Mouse (Mus musculus) c-Kit-positive CD71-negative TER-119-negative erythroid progenitor cells, embryonic 14.5 days (primary cell): ENCODE data around the gene Pitpnm3.
A peak's percentile ranks its signal among the peaks of the same experiment; 100 is the strongest.

Experiments
- DNase-seq: peaks from one replicate; pipeline ENCODE4 v3.0.0-alpha.2; 2013; ENCODE audit warnings: low read depth

The Pitpnm3 gene

GRCm38 (mm10) chr11:72094442-72094841 is 41.1 kb downstream of the Pitpnm3 start:
- DNase-seq, result no peak

GRCm38 (mm10) chr11:72092390-72092789 is 43.2 kb downstream of the Pitpnm3 start:
- no peak for DNase-seq

GRCm38 (mm10) chr11:72086251-72087046 is 49.1 kb downstream of the Pitpnm3 start:
- DNase-seq, result no peak

- DNase-seq, result no peak
Observed at GRCm38 (mm10) chr11:72084337-72084736, 51.2 kb downstream of the Pitpnm3 start.

- no peak for DNase-seq
Observed at GRCm38 (mm10) chr11:72082601-72083000, 53.0 kb downstream of the Pitpnm3 start.

GRCm38 (mm10) chr11:72080461-72080860 is 55.1 kb downstream of the Pitpnm3 start:
- DNase-seq, result no peak

GRCm38 (mm10) chr11:72078647-72079046 is 56.9 kb downstream of the Pitpnm3 start:
- no peak for DNase-seq

- DNase-seq, result no peak
Observed at GRCm38 (mm10) chr11:72078056-72078455, 57.5 kb downstream of the Pitpnm3 start.

- DNase-seq, result no peak
Observed at GRCm38 (mm10) chr11:72074230-72074629, 61.3 kb downstream of the Pitpnm3 start.

GRCm38 (mm10) chr11:72072331-72072905 is 63.2 kb downstream of the Pitpnm3 start:
- DNase-seq, result no peak

- DNase-seq, result no peak
Observed at GRCm38 (mm10) chr11:72070733-72071132, 64.8 kb downstream of the Pitpnm3 start.

- no peak for DNase-seq
Observed at GRCm38 (mm10) chr11:72068026-72068425, 67.6 kb downstream of the Pitpnm3 start.

- no peak for DNase-seq
Observed at GRCm38 (mm10) chr11:72067326-72067725, 68.3 kb downstream of the Pitpnm3 start.

GRCm38 (mm10) chr11:72066330-72066729 is 69.2 kb downstream of the Pitpnm3 start:
- DNase-seq, result no peak

- DNase-seq, result no peak
Observed at GRCm38 (mm10) chr11:72065103-72065502, 70.5 kb downstream of the Pitpnm3 start.

GRCm38 (mm10) chr11:72064414-72064813 is 71.2 kb downstream of the Pitpnm3 start:
- no peak for DNase-seq

GRCm38 (mm10) chr11:72061093-72061620 is 74.4 kb downstream of the Pitpnm3 start:
- no peak for DNase-seq

GRCm38 (mm10) chr11:72060416-72060815 is 75.2 kb downstream of the Pitpnm3 start:
- DNase-seq, result no peak

- no peak for DNase-seq
Observed at GRCm38 (mm10) chr11:72057166-72057565, 78.4 kb downstream of the Pitpnm3 start.

- DNase-seq, result no peak
Observed at GRCm38 (mm10) chr11:72055176-72055575, 80.4 kb downstream of the Pitpnm3 start.

GRCm38 (mm10) chr11:72052636-72053035 is 82.9 kb downstream of the Pitpnm3 start:
- peak; percentile 72 for DNase-seq

GRCm38 (mm10) chr11:72052221-72052620 is 83.4 kb downstream of the Pitpnm3 start:
- DNase-seq, result no peak
